Mouse (Mus musculus) stomach, postnatal 0 days (tissue): ENCODE measurements around the gene Fbxo31. TPM values are rescaled to one million over a fixed set of nuclear protein-coding genes. Genes with fewer than 3 reads are reported as not detected.
A peak's percentile ranks its signal among the peaks of the same experiment; 100 is the strongest.

Experiments
- ATAC-seq: fragments of 200-750 bp; cut with Nextera tagmentation; 2 replicates; pipeline ENCODE4 v1.8.0; 2017; ENCODE audit not compliant: low FRiP score, low TSS enrichment
- DNase-seq: peaks from one replicate; pipeline ENCODE4 v3.0.0-alpha.2; 2016; ENCODE audit warnings: low spot score
- H3K27ac ChIP-seq: fragments of 300-500 bp; sonication (generic); replicated peaks from 2 replicates; pipeline ENCODE4 v1.5.1; 2014; ENCODE audit warnings: mild to moderate bottlenecking, control low read depth
- H3K27me3 ChIP-seq: fragments of 300-500 bp; sonication (generic); 2 replicates; pipeline ENCODE4 v1.6.1; 2014; ENCODE audit warnings: low read length; ENCODE audit not compliant: control insufficient read depth, insufficient read depth
- H3K36me3 ChIP-seq: fragments of 300-500 bp; sonication (generic); 2 replicates; pipeline ENCODE4 v1.6.1; 2014; ENCODE audit warnings: low read length, mixed read lengths; ENCODE audit not compliant: control insufficient read depth, insufficient read depth
- H3K4me1 ChIP-seq: fragments of 300-500 bp; sonication (generic); replicated peaks from 2 replicates; pipeline ENCODE4 v1.6.1; 2014; ENCODE audit warnings: antibody characterized with exemption; ENCODE audit not compliant: control insufficient read depth, insufficient read depth
- H3K4me2 ChIP-seq: fragments of 300-500 bp; sonication (generic); replicated peaks from 2 replicates; pipeline ENCODE4 v1.6.1; 2014; ENCODE audit warnings: low read depth, mild to moderate bottlenecking, control low read depth, moderate library complexity
- H3K4me3 ChIP-seq: fragments of 300-500 bp; sonication (generic); 2 replicates; pipeline ENCODE4 v1.5.1; 2014; ENCODE audit warnings: low read depth, low read length, control low read depth
- H3K9ac ChIP-seq: fragments of 300-500 bp; sonication (generic); 2 replicates; pipeline ENCODE4 v1.6.1; 2014; ENCODE audit warnings: mild to moderate bottlenecking, low read length, control low read depth, mixed read lengths
- H3K9me3 ChIP-seq: fragments of 300-500 bp; sonication (generic); 2 replicates; pipeline ENCODE4 v1.6.1; 2016; ENCODE audit warnings: low read length; ENCODE audit not compliant: control insufficient read depth
- CTCF ChIP-seq: IDR thresholded peaks from 2 replicates; pipeline ENCODE4 v1.5.1; 2016; ENCODE audit warnings: antibody characterized with exemption, low read depth, mild to moderate bottlenecking, moderate library complexity
- EP300 ChIP-seq: optimal IDR thresholded peaks from 2 replicates; pipeline ENCODE3; 2016; ENCODE audit warnings: antibody characterized with exemption
- WGBS: fragments of 180-500 bp; shearing (Covaris S2); extraction: QIAGEN DNeasy Blood & Tissue Kit; methylation state at CpG from one replicate; pipeline ENCODE4 v1.1.7; 2014; 5-methylcytosine and 5-hydroxymethylcytosine counted together
- polyA plus RNA-seq: library from polyadenylated mRNA; unstranded; fragments of >200 nt; fragmentation: Nextera tagmentation; extraction: Ambion mirVana; gene quantifications from 2 replicates; pipeline ENCODE4 v1.2.1, GENCODE M21; 2015

The Fbxo31 gene
- polyA plus RNA-seq, 1 experiment from 2014 or later = 10.0 TPM

GRCm38 (mm10) chr8:121572121-121572520 is 6.5 kb downstream of the Fbxo31 start:
- H3K4me3 ChIP-seq = no peak overlapping the region
- 75% methylated on average over 7 of the region's 7 CpGs for WGBS
- H3K27ac ChIP-seq = no peak overlapping the region
- no peaks in the 10 kb centered on the region for H3K27me3 ChIP-seq
- no peaks in the 10 kb centered on the region for H3K36me3 ChIP-seq
- H3K4me1 ChIP-seq = peaks cover 4% of the 10 kb centered on the region; the same call in 1 of the 2 replicates
- no peak for ATAC-seq
- no peaks in the 10 kb centered on the region for H3K9me3 ChIP-seq
- no peak overlapping the region for H3K9ac ChIP-seq
- TF ChIP-seq CTCF (no peak), EP300 (no peak)
- no peak overlapping the region for H3K4me2 ChIP-seq
- no peak for DNase-seq

- DNase-seq = no peak
- Histone ChIP-seq H3K9me3 (no peaks in the 10 kb centered on the region), H3K4me3 (no peak overlapping the region), H3K36me3 (no peaks in the 10 kb centered on the region), H3K27ac (no peak overlapping the region), H3K9ac (no peak overlapping the region), H3K27me3 (no peaks in the 10 kb centered on the region), H3K4me1 (no peaks in the 10 kb centered on the region), H3K4me2 (no peak overlapping the region)
- no peak for ATAC-seq
- TF ChIP-seq CTCF (no peak), EP300 (no peak)
- 77% methylated on average over 17 of the region's 17 CpGs for WGBS
Measured at GRCm38 (mm10) chr8:121570801-121571200, 7.8 kb downstream of the Fbxo31 start.

GRCm38 (mm10) chr8:121570335-121570734 is 8.3 kb downstream of the Fbxo31 start:
- DNase-seq = no peak
- Histone ChIP-seq H3K27me3 (no peaks in the 10 kb centered on the region), H3K4me3 (no peak overlapping the region), H3K9me3 (no peaks in the 10 kb centered on the region), H3K9ac (no peak overlapping the region), H3K4me2 (no peak overlapping the region), H3K4me1 (no peaks in the 10 kb centered on the region), H3K27ac (no peak overlapping the region), H3K36me3 (0 out of 2 replicates have a peak, but pooled peaks cover under 1% of the 10 kb centered on the region)
- WGBS = 69% methylated on average over 21 of the region's 21 CpGs
- ATAC-seq = no peak
- no peak for TF ChIP-seq EP300
- no peak for TF ChIP-seq CTCF

DNA sequence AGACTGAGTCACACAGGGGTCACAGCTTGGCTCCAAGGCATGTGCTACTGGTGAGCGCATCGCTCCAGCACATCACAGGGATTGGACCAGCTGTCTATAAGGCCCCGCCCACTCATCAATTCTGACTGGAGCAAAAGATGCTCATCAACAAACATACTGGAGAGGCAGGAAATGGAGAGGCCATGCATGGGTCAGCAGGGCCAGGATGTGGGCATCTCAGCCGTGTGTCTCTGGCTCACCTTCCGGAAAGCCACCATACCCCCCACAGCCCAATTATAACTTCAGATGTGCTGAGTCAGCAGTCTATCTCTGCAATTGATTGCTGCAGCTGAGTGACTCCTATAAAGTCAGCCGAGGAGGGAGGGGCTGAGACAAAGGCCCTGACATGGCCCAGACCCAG is 10.3 kb downstream of the Fbxo31 start:
- no peak for DNase-seq

DNA sequence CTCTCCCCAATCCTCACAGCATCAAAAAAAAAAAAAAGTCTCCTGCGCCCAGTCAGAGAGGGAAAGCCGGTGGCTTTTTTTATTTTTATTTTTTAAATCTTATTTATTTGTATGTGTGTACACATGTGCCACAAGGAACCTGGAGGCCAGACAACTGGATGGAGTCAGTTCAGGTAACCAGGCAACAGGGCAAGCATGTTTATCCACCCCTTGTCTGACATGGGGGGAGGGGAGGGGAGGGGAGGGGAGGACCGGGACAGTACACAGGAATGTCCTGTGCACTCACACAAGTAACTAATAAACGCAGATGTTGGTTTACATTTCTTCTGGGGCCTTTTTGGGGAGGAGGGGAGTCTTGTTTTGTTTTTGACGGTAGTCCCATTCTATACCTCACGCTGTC is 14.9 kb downstream of the Fbxo31 start:
- WGBS = 65% methylated on average over 6 of the region's 6 CpGs
- ATAC-seq (no peak), DNase-seq (no peak)
- H3K9me3 ChIP-seq = no peaks in the 10 kb centered on the region
- H3K4me1 ChIP-seq = 0 out of 2 replicates have a peak, but pooled peaks cover 3% of the 10 kb centered on the region
- H3K36me3 ChIP-seq = 0 out of 2 replicates have a peak, but pooled peaks cover 3% of the 10 kb centered on the region
- H3K27me3 ChIP-seq = no peaks in the 10 kb centered on the region
- no peak overlapping the region for H3K9ac ChIP-seq
- TF ChIP-seq EP300 (no peak), CTCF (no peak)
- no peak overlapping the region for H3K4me3 ChIP-seq
- H3K27ac ChIP-seq = no peak overlapping the region
- H3K4me2 ChIP-seq = no peak overlapping the region

More for the DNA sequence above, 10.3 kb downstream of the Fbxo31 start:
- ATAC-seq = no peak
- Histone ChIP-seq H3K27ac (no peak overlapping the region), H3K4me2 (no peak overlapping the region), H3K4me1 (no peaks in the 10 kb centered on the region), H3K9ac (no peak overlapping the region), H3K9me3 (no peaks in the 10 kb centered on the region), H3K4me3 (no peak overlapping the region), H3K27me3 (no peaks in the 10 kb centered on the region), H3K36me3 (0 out of 2 replicates have a peak, but pooled peaks cover 3% of the 10 kb centered on the region)
- TF ChIP-seq EP300 (no peak), CTCF (no peak)
- 59% methylated on average over 6 of the region's 6 CpGs for WGBS

DNA sequence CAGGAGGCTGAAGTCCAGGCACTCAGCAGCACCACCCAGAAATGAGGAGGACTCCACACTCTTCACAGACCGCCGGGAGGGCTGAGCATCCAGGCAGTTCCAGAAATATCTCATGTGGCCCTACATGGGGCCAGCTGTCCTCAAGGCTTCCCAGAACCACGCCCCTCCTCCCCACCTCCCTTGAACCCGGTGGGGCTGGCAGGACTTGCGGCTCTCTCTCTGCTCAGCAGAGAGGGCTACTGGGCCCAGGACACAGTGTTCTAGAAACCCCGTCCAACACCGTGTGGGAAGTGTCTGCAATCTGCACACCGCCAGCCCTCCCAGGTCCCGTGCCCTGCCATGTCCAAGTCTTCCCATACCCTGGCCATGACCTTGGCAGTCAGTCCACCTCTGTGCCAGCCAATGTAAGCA is 15.7 kb downstream of the Fbxo31 start:
- Histone ChIP-seq H3K4me2 (no peak overlapping the region), H3K27me3 (no peaks in the 10 kb centered on the region), H3K4me3 (no peak overlapping the region), H3K9ac (no peak overlapping the region), H3K9me3 (no peaks in the 10 kb centered on the region), H3K27ac (0 out of 2 replicates have a peak overlapping the region, but pooled peaks have one; percentile 18), H3K4me1 (0 out of 2 replicates have a peak, but pooled peaks cover 3% of the 10 kb centered on the region), H3K36me3 (0 out of 2 replicates have a peak, but pooled peaks cover 6% of the 10 kb centered on the region)
- ATAC-seq (peak; percentile 82), DNase-seq (peak; percentile 64)
- TF ChIP-seq CTCF (no peak), EP300 (no peak)
- 52% methylated on average over 9 of the region's 9 CpGs for WGBS
